Mouse (Mus musculus) CH12.LX (cell line): ENCODE data around the gene Ppt2.

Source experiments
- BHLHE40 ChIP-seq: IDR thresholded peaks from 2 replicates; pipeline ENCODE4 v1.6.1; 2011; ENCODE audit warnings: mild to moderate bottlenecking, low read depth, low read length, improper control_type of control experiment
- JUN ChIP-seq: IDR thresholded peaks from 2 replicates; pipeline ENCODE4 v1.6.1; 2011; ENCODE audit warnings: low read depth, mild to moderate bottlenecking, low read length, improper control_type of control experiment, moderate library complexity; ENCODE audit not compliant: insufficient read depth
- MXI1 ChIP-seq: IDR thresholded peaks from 2 replicates; pipeline ENCODE4 v1.6.1; 2011; ENCODE audit warnings: mild to moderate bottlenecking, low read depth, low read length, improper control_type of control experiment
- NELFE ChIP-seq: IDR thresholded peaks from 2 replicates; pipeline ENCODE4 v1.6.1; 2011; ENCODE audit warnings: low read depth, low read length, improper control_type of control experiment
- POLR2A ChIP-seq: IDR thresholded peaks from 2 replicates; pipeline ENCODE4 v1.6.1; 2011; ENCODE audit warnings: low read depth, mild to moderate bottlenecking, improper control_type of control experiment, low read length

DNA sequence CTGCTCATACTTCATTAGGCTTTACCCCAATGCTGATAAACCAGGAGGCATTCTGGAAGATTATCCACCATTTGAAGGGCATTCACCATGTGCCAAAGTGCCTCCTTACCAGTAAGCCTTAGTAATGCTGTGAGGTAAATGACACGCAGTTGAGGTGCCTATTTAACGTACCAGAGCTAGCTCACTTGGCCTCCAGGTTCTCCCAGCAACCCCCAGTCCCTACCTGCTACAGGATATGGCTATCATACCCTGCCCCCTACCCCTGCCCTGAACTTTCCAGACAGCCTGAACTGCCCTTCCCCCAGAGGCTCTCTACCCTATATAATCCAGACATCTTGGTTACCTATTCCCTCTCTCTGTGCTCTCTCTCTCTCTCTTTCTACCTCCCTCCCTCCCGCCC lies 39.5 kb downstream of the Ppt2 start:
- TF ChIP-seq MXI1, result no peak
- no peak for TF ChIP-seq JUN
- no peak for TF ChIP-seq POLR2A
- TF ChIP-seq BHLHE40, result no peak
- TF ChIP-seq NELFE, result no peak
